Mouse (Mus musculus) embryonic facial prominence, embryonic 10.5 days (tissue): ENCODE results near the gene Car1. TPM values are rescaled to one million over a fixed set of nuclear protein-coding genes. Genes with fewer than 3 reads are reported as not detected.
"Not testable (repeated sequence)": the region's sequence is repeated elsewhere in the genome, so short reads cannot be mapped to it uniquely, and the experiment has no call there.

Source experiments
- DNase-seq: peaks from one replicate; pipeline ENCODE4 v3.0.0-alpha.2; 2017; ENCODE audit warnings: low spot score
- H3K27ac ChIP-seq: fragments of 300-500 bp; sonication (generic); replicated peaks from 2 replicates; pipeline ENCODE4 v1.5.1; 2016; ENCODE audit warnings: mild to moderate bottlenecking
- H3K27me3 ChIP-seq: fragments of 300-500 bp; sonication (generic); replicated peaks from 2 replicates; pipeline ENCODE4 v1.6.1; 2016; ENCODE audit warnings: low read depth, mild to moderate bottlenecking; ENCODE audit not compliant: poor library complexity, severe bottlenecking
- H3K36me3 ChIP-seq: fragments of 300-500 bp; sonication (generic); replicated peaks from 2 replicates; pipeline ENCODE4 v1.6.1; 2016; ENCODE audit warnings: mild to moderate bottlenecking, moderate library complexity
- H3K4me1 ChIP-seq: fragments of 300-500 bp; sonication (generic); 2 replicates; pipeline ENCODE4 v1.6.1; 2016
- H3K4me3 ChIP-seq: fragments of 300-500 bp; sonication (generic); 2 replicates; pipeline ENCODE4 v1.5.1; 2016; ENCODE audit warnings: mild to moderate bottlenecking, moderate library complexity
- H3K9me3 ChIP-seq: fragments of 300-500 bp; sonication (generic); 2 replicates; pipeline ENCODE4 v1.6.1; 2016; ENCODE audit warnings: mild to moderate bottlenecking
- WGBS: fragments of 180-500 bp; shearing (Covaris S2); methylation state at CpG from one replicate; pipeline ENCODE4 v1.1.7; 2016; 5-methylcytosine and 5-hydroxymethylcytosine counted together
- polyA plus RNA-seq: library from polyadenylated mRNA; unstranded; fragments of >200 nt; fragmentation: Nextera tagmentation; extraction: Ambion mirVana; gene quantifications from 2 replicates; pipeline ENCODE4 v1.2.1, GENCODE M21; 2016

Car1 gene
- polyA plus RNA-seq, 1 experiment from 2014 or later, result 0.16 TPM

- Histone ChIP-seq H3K36me3 (no peaks in the 10 kb centered on the region), H3K27ac (no peak overlapping the region), H3K4me3 (no peak overlapping the region), H3K27me3 (no peaks in the 10 kb centered on the region), H3K4me1 (no peaks in the 10 kb centered on the region), H3K9me3 (no peaks in the 10 kb centered on the region)
- no peak for DNase-seq
Measured at GRCm38 (mm10) chr3:14806702-14807101, 1.5 kb downstream of the Car1 start.

GRCm38 (mm10) chr3:14805962-14806361, 2.2 kb downstream of the Car1 start:
- H3K4me1 ChIP-seq, result no peaks in the 10 kb centered on the region
- DNase-seq, result no peak
- no peak overlapping the region for H3K27ac ChIP-seq
- no peaks in the 10 kb centered on the region for H3K36me3 ChIP-seq
- no peak overlapping the region for H3K4me3 ChIP-seq
- H3K9me3 ChIP-seq, result no peaks in the 10 kb centered on the region
- H3K27me3 ChIP-seq, result no peaks in the 10 kb centered on the region
- 91% methylated on average over 3 of the region's 3 CpGs for WGBS

- DNase-seq, result no peak
- Histone ChIP-seq H3K36me3 (no peaks in the 10 kb centered on the region), H3K27me3 (no peaks in the 10 kb centered on the region), H3K4me1 (no peaks in the 10 kb centered on the region), H3K27ac (no peak overlapping the region), H3K4me3 (no peak overlapping the region), H3K9me3 (no peaks in the 10 kb centered on the region)
- 89% methylated on average over 6 of the region's 6 CpGs for WGBS
Measured at GRCm38 (mm10) chr3:14804906-14805305, 3.3 kb downstream of the Car1 start.

GRCm38 (mm10) chr3:14797069-14797468, 11.1 kb downstream of the Car1 start:
- H3K36me3 ChIP-seq, result no peaks in the 10 kb centered on the region
- 90% methylated on average over 3 of the region's 3 CpGs for WGBS

GRCm38 (mm10) chr3:14795292-14796020, 12.7 kb downstream of the Car1 start:
- no peak for DNase-seq
- Histone ChIP-seq H3K4me1 (no peaks in the 10 kb centered on the region), H3K9me3 (no peaks in the 10 kb centered on the region), H3K4me3 (no peak overlapping the region), H3K36me3 (no peaks in the 10 kb centered on the region), H3K27me3 (no peaks in the 10 kb centered on the region), H3K27ac (no peak overlapping the region)
- WGBS, result 82% methylated on average over 4 of the region's 4 CpGs

More at GRCm38 (mm10) chr3:14797069-14797468, 11.1 kb downstream of the Car1 start:
- Histone ChIP-seq H3K9me3 (no peaks in the 10 kb centered on the region), H3K27me3 (no peaks in the 10 kb centered on the region), H3K4me3 (no peak overlapping the region), H3K4me1 (no peaks in the 10 kb centered on the region), H3K27ac (no peak overlapping the region)
- DNase-seq, result no peak

GRCm38 (mm10) chr3:14792032-14792431, 16.1 kb downstream of the Car1 start:
- Histone ChIP-seq H3K4me3 (no peak overlapping the region), H3K36me3 (no peaks in the 10 kb centered on the region), H3K27ac (no peak overlapping the region), H3K9me3 (no peaks in the 10 kb centered on the region), H3K4me1 (no peaks in the 10 kb centered on the region), H3K27me3 (no peaks in the 10 kb centered on the region)
- no peak for DNase-seq

- Histone ChIP-seq H3K4me3 (no peak overlapping the region), H3K27me3 (no peaks in the 10 kb centered on the region), H3K27ac (no peak overlapping the region), H3K9me3 (no peaks in the 10 kb centered on the region), H3K4me1 (no peaks in the 10 kb centered on the region), H3K36me3 (no peaks in the 10 kb centered on the region)
- no peak for DNase-seq
- WGBS, result 61% methylated on average over 1 of the region's 1 CpGs
Measured at GRCm38 (mm10) chr3:14787607-14788006, 20.6 kb downstream of the Car1 start.

GRCm38 (mm10) chr3:14787136-14787535, 21.0 kb downstream of the Car1 start:
- H3K4me3 ChIP-seq, result no peak overlapping the region
- no peak for DNase-seq
- no peak overlapping the region for H3K27ac ChIP-seq
- no peaks in the 10 kb centered on the region for H3K36me3 ChIP-seq
- WGBS, result 51% methylated on average over 1 of the region's 1 CpGs
- no peaks in the 10 kb centered on the region for H3K27me3 ChIP-seq
- no peaks in the 10 kb centered on the region for H3K9me3 ChIP-seq
- no peaks in the 10 kb centered on the region for H3K4me1 ChIP-seq

GRCm38 (mm10) chr3:14786551-14787079, 21.6 kb downstream of the Car1 start:
- WGBS, result 72% methylated on average over 2 of the region's 2 CpGs
- DNase-seq, result no peak
- H3K9me3 ChIP-seq, result no peaks in the 10 kb centered on the region
- H3K4me3 ChIP-seq, result no peak overlapping the region
- no peaks in the 10 kb centered on the region for H3K36me3 ChIP-seq
- H3K27ac ChIP-seq, result no peak overlapping the region
- no peaks in the 10 kb centered on the region for H3K27me3 ChIP-seq
- no peaks in the 10 kb centered on the region for H3K4me1 ChIP-seq

GRCm38 (mm10) chr3:14785353-14785752, 22.8 kb downstream of the Car1 start:
- Histone ChIP-seq H3K9me3 (no peaks in the 10 kb centered on the region), H3K4me3 (no peak overlapping the region), H3K27me3 (no peaks in the 10 kb centered on the region), H3K36me3 (no peaks in the 10 kb centered on the region), H3K4me1 (no peaks in the 10 kb centered on the region), H3K27ac (no peak overlapping the region)
- WGBS, result 91% methylated on average over 2 of the region's 2 CpGs
- no peak for DNase-seq

GRCm38 (mm10) chr3:14783198-14783597, 25.0 kb downstream of the Car1 start:
- DNase-seq, H3K27ac ChIP-seq, H3K36me3 ChIP-seq, H3K9me3 ChIP-seq, H3K4me1 ChIP-seq, H3K4me3 ChIP-seq, H3K27me3 ChIP-seq: not testable (repeated sequence)
- 87% methylated on average over 5 of the region's 5 CpGs for WGBS

- not testable (repeated sequence) for H3K27me3 ChIP-seq, H3K4me3 ChIP-seq, DNase-seq, H3K27ac ChIP-seq, H3K9me3 ChIP-seq, H3K4me1 ChIP-seq, H3K36me3 ChIP-seq
- 91% methylated on average over 3 of the region's 3 CpGs for whole genome bisulfite sequencing
Measured at GRCm38 (mm10) chr3:14782365-14782764, 25.8 kb downstream of the Car1 start.

- Histone ChIP-seq H3K4me1 (no peaks in the 10 kb centered on the region), H3K9me3 (no peaks in the 10 kb centered on the region), H3K4me3 (no peak overlapping the region), H3K36me3 (no peaks in the 10 kb centered on the region), H3K27ac (no peak overlapping the region), H3K27me3 (no peaks in the 10 kb centered on the region)
- 84% methylated on average over 2 of the region's 2 CpGs for WGBS
- DNase-seq, result no peak
Measured at GRCm38 (mm10) chr3:14780212-14780611, 28.0 kb downstream of the Car1 start.
